Mouse (Mus musculus): Measurements from ENCODE around the gene Atp6v1g1. TPM values are rescaled to one million over a fixed set of nuclear protein-coding genes. Genes with fewer than 3 reads are reported as not detected.
A peak's percentile ranks its signal among the peaks of the same experiment; 100 is the strongest.

Gene Atp6v1g1
- polyA plus RNA-seq, 1 experiment from 2014 or later, result 287 TPM

- no peaks in the 10 kb centered on the region for H3K27me3 ChIP-seq
- H3K4me3 ChIP-seq (replicated peaks), result no peak overlapping the region
- H3K4me1 ChIP-seq, result peaks cover 12% of the 10 kb centered on the region
- no peak for ATAC-seq (replicated peaks; ENCODE audit: low FRiP score)
- H3K27ac ChIP-seq, result no peak overlapping the region
- no peaks in the 10 kb centered on the region for H3K36me3 ChIP-seq
- no peak overlapping the region for H3K9ac ChIP-seq
- WGBS, result 77% methylated on average over 4 of the region's 4 CpGs
- no peaks in the 10 kb centered on the region for H3K9me3 ChIP-seq (replicated peaks)
- no peak overlapping the region for H3K4me2 ChIP-seq
Observed at GRCm38 (mm10) chr4:63590538-63590937, 46.0 kb downstream of the Atp6v1g1 start.

GRCm38 (mm10) chr4:63594459-63595110 lies 50.0 kb downstream of the Atp6v1g1 start:
- no peak for ATAC-seq (replicated peaks; ENCODE audit: low FRiP score)
- WGBS, result 52% methylated on average over 5 of the region's 5 CpGs
- Histone ChIP-seq H3K4me2 (no peak overlapping the region), H3K9ac (no peak overlapping the region), H3K4me1 (peaks cover 12% of the 10 kb centered on the region), H3K4me3 (replicated peaks) (no peak overlapping the region), H3K9me3 (replicated peaks) (no peaks in the 10 kb centered on the region), H3K36me3 (no peaks in the 10 kb centered on the region), H3K27me3 (no peaks in the 10 kb centered on the region), H3K27ac (0 out of 2 replicates have a peak overlapping the region, but pooled peaks have one; percentile 54)

- Histone ChIP-seq H3K4me3 (replicated peaks) (no peak overlapping the region), H3K27me3 (no peaks in the 10 kb centered on the region), H3K4me1 (peaks cover 12% of the 10 kb centered on the region), H3K9ac (no peak overlapping the region), H3K27ac (no peak overlapping the region), H3K9me3 (replicated peaks) (no peaks in the 10 kb centered on the region), H3K4me2 (no peak overlapping the region), H3K36me3 (no peaks in the 10 kb centered on the region)
- 63% methylated on average over 10 of the region's 10 CpGs for WGBS
- ATAC-seq (replicated peaks; ENCODE audit: low FRiP score), result no peak
Observed at GRCm38 (mm10) chr4:63595259-63595658, 50.7 kb downstream of the Atp6v1g1 start.

- no peaks in the 10 kb centered on the region for H3K27me3 ChIP-seq
- WGBS, result 94% methylated on average over 4 of the region's 4 CpGs
- no peaks in the 10 kb centered on the region for H3K9me3 ChIP-seq (replicated peaks)
- ATAC-seq (replicated peaks; ENCODE audit: low FRiP score), result no peak
- no peaks in the 10 kb centered on the region for H3K36me3 ChIP-seq
- no peak overlapping the region for H3K9ac ChIP-seq
- H3K4me1 ChIP-seq, result peaks cover 12% of the 10 kb centered on the region
- H3K4me3 ChIP-seq (replicated peaks), result no peak overlapping the region
- no peak overlapping the region for H3K4me2 ChIP-seq
- H3K27ac ChIP-seq, result no peak overlapping the region
Observed at GRCm38 (mm10) chr4:63596010-63596409, 51.4 kb downstream of the Atp6v1g1 start.

Other genes with a start within 250 kb of the Atp6v1g1 start
- 0.44 TPM in 1 of 2 replicates, not detected in the other for gene Orm1, start 200.2 kb upstream of the Atp6v1g1 start, polyA plus RNA-seq (2015; fragmentation: Nextera tagmentation; extraction: Ambion mirVana)
- gene Orm3, start 188.6 kb upstream of the Atp6v1g1 start, polyA plus RNA-seq (2015; fragmentation: Nextera tagmentation; extraction: Ambion mirVana), result not detected in 2 replicates
- gene Orm2, start 182.3 kb upstream of the Atp6v1g1 start, polyA plus RNA-seq (2015; fragmentation: Nextera tagmentation; extraction: Ambion mirVana), result not detected in 2 replicates
- gene Akna, start 141.4 kb upstream of the Atp6v1g1 start, polyA plus RNA-seq (2015; fragmentation: Nextera tagmentation; extraction: Ambion mirVana), result 7.4 and 8.3 TPM in 2 replicates
- gene Whrn, start 48.8 kb upstream of the Atp6v1g1 start, polyA plus RNA-seq (2015; fragmentation: Nextera tagmentation; extraction: Ambion mirVana), result 5.1 and 6.1 TPM in 2 replicates
- 5.9 and 7.8 TPM in 2 replicates for gene Tmem268, start 14.0 kb downstream of the Atp6v1g1 start, polyA plus RNA-seq (2015; fragmentation: Nextera tagmentation; extraction: Ambion mirVana)
- gene Gm11213, start 60.5 kb downstream of the Atp6v1g1 start, polyA plus RNA-seq (2015; fragmentation: Nextera tagmentation; extraction: Ambion mirVana), result not detected in 2 replicates
- gene Tex48, start 77.7 kb downstream of the Atp6v1g1 start, polyA plus RNA-seq (2015; fragmentation: Nextera tagmentation; extraction: Ambion mirVana), result not detected in 2 replicates
- gene Gm11214, start 118.6 kb downstream of the Atp6v1g1 start, polyA plus RNA-seq (2015; fragmentation: Nextera tagmentation; extraction: Ambion mirVana), result not detected in 2 replicates
- gene Tnfsf15, start 200.3 kb downstream of the Atp6v1g1 start, polyA plus RNA-seq (2015; fragmentation: Nextera tagmentation; extraction: Ambion mirVana), result 0.80 and 0.92 TPM in 2 replicates

Data from kidney, embryonic 15.5 days (tissue).